Mouse (Mus musculus): ENCODE measurements around the gene BC049715. TPM values are rescaled to one million over a fixed set of nuclear protein-coding genes. Genes with fewer than 3 reads are reported as not detected.

BC049715 gene
- polyA plus RNA-seq, 1 experiment from 2014 or later: 1.8 TPM

GRCm38 (mm10) chr6:136848399-136848798, 21.0 kb downstream of the BC049715 start:
- WGBS: 76% methylated on average over 8 of the region's 8 CpGs
- H3K9ac ChIP-seq (ENCODE audit: low read depth, low read length): no peak overlapping the region
- H3K27ac ChIP-seq (ENCODE audit: low read depth, low read length): no peak overlapping the region
- no peak overlapping the region for H3K4me2 ChIP-seq (replicated peaks; ENCODE audit: low read depth)
- no peaks in the 10 kb centered on the region for H3K4me1 ChIP-seq (replicated peaks; ENCODE audit: control insufficient read depth, insufficient read depth, low read length)
- no peaks in the 10 kb centered on the region for H3K36me3 ChIP-seq (ENCODE audit: control insufficient read depth, insufficient read depth)
- H3K9me3 ChIP-seq (ENCODE audit: control insufficient read depth): no peaks in the 10 kb centered on the region
- no peak for ATAC-seq
- TF ChIP-seq CTCF (IDR thresholded peaks at IDR 0.05; ENCODE audit: low read depth): no peak
- H3K4me3 ChIP-seq (ENCODE audit: low read depth, low read length): no peak overlapping the region
- no peaks in the 10 kb centered on the region for H3K27me3 ChIP-seq (replicated peaks; ENCODE audit: control insufficient read depth, insufficient read depth, low read length)

GRCm38 (mm10) chr6:136848971-136849370, 21.5 kb downstream of the BC049715 start:
- Histone ChIP-seq H3K4me1 (replicated peaks; ENCODE audit: control insufficient read depth, insufficient read depth, low read length) (no peaks in the 10 kb centered on the region), H3K27ac (ENCODE audit: low read depth, low read length) (no peak overlapping the region), H3K27me3 (replicated peaks; ENCODE audit: control insufficient read depth, insufficient read depth, low read length) (no peaks in the 10 kb centered on the region), H3K9ac (ENCODE audit: low read depth, low read length) (no peak overlapping the region), H3K36me3 (ENCODE audit: control insufficient read depth, insufficient read depth) (no peaks in the 10 kb centered on the region), H3K4me3 (ENCODE audit: low read depth, low read length) (no peak overlapping the region), H3K4me2 (replicated peaks; ENCODE audit: low read depth) (no peak overlapping the region), H3K9me3 (ENCODE audit: control insufficient read depth) (no peaks in the 10 kb centered on the region)
- no peak; the same call in 1 of the 2 replicates for ATAC-seq
- WGBS: 90% methylated on average over 5 of the region's 5 CpGs
- no peak for TF ChIP-seq CTCF (IDR thresholded peaks at IDR 0.05; ENCODE audit: low read depth)

- TF ChIP-seq CTCF (IDR thresholded peaks at IDR 0.05; ENCODE audit: low read depth): no peak
- 71% methylated on average over 6 of the region's 6 CpGs for WGBS
- Histone ChIP-seq H3K4me1 (replicated peaks; ENCODE audit: control insufficient read depth, insufficient read depth, low read length) (no peaks in the 10 kb centered on the region), H3K27ac (ENCODE audit: low read depth, low read length) (no peak overlapping the region), H3K9ac (ENCODE audit: low read depth, low read length) (no peak overlapping the region), H3K27me3 (replicated peaks; ENCODE audit: control insufficient read depth, insufficient read depth, low read length) (no peaks in the 10 kb centered on the region), H3K36me3 (ENCODE audit: control insufficient read depth, insufficient read depth) (no peaks in the 10 kb centered on the region), H3K4me3 (ENCODE audit: low read depth, low read length) (no peak overlapping the region), H3K9me3 (ENCODE audit: control insufficient read depth) (no peaks in the 10 kb centered on the region), H3K4me2 (replicated peaks; ENCODE audit: low read depth) (no peak overlapping the region)
- no peak for ATAC-seq
Observed at GRCm38 (mm10) chr6:136850267-136850666, 22.8 kb downstream of the BC049715 start.

- WGBS: 70% methylated on average over 4 of the region's 4 CpGs
- ATAC-seq: no peak
- H3K27me3 ChIP-seq (replicated peaks; ENCODE audit: control insufficient read depth, insufficient read depth, low read length): no peaks in the 10 kb centered on the region
- TF ChIP-seq CTCF (IDR thresholded peaks at IDR 0.05; ENCODE audit: low read depth): no peak
- no peaks in the 10 kb centered on the region for H3K9me3 ChIP-seq (ENCODE audit: control insufficient read depth)
- H3K4me3 ChIP-seq (ENCODE audit: low read depth, low read length): no peak overlapping the region
- no peak overlapping the region for H3K27ac ChIP-seq (ENCODE audit: low read depth, low read length)
- no peaks in the 10 kb centered on the region for H3K36me3 ChIP-seq (ENCODE audit: control insufficient read depth, insufficient read depth)
- no peak overlapping the region for H3K9ac ChIP-seq (ENCODE audit: low read depth, low read length)
- 0 out of 2 replicates have a peak, but pooled peaks cover 2% of the 10 kb centered on the region for H3K4me1 ChIP-seq (replicated peaks; ENCODE audit: control insufficient read depth, insufficient read depth, low read length)
- no peak overlapping the region for H3K4me2 ChIP-seq (replicated peaks; ENCODE audit: low read depth)
Observed at GRCm38 (mm10) chr6:136852348-136852747, 24.9 kb downstream of the BC049715 start.

GRCm38 (mm10) chr6:136852762-136853161, 25.3 kb downstream of the BC049715 start:
- Histone ChIP-seq H3K36me3 (ENCODE audit: control insufficient read depth, insufficient read depth) (no peaks in the 10 kb centered on the region), H3K9ac (ENCODE audit: low read depth, low read length) (no peak overlapping the region), H3K9me3 (ENCODE audit: control insufficient read depth) (no peaks in the 10 kb centered on the region), H3K27ac (ENCODE audit: low read depth, low read length) (no peak overlapping the region), H3K4me3 (ENCODE audit: low read depth, low read length) (no peak overlapping the region), H3K4me2 (replicated peaks; ENCODE audit: low read depth) (no peak overlapping the region), H3K27me3 (replicated peaks; ENCODE audit: control insufficient read depth, insufficient read depth, low read length) (no peaks in the 10 kb centered on the region), H3K4me1 (replicated peaks; ENCODE audit: control insufficient read depth, insufficient read depth, low read length) (0 out of 2 replicates have a peak, but pooled peaks cover 2% of the 10 kb centered on the region)
- TF ChIP-seq CTCF (IDR thresholded peaks at IDR 0.05; ENCODE audit: low read depth): no peak
- no peak for ATAC-seq
- WGBS: 57% methylated on average over 3 of the region's 3 CpGs

- 89% methylated on average over 11 of the region's 11 CpGs for WGBS
- H3K27ac ChIP-seq (ENCODE audit: low read depth, low read length): no peak overlapping the region
- H3K4me2 ChIP-seq (replicated peaks; ENCODE audit: low read depth): no peak overlapping the region
- 0 out of 2 replicates have a peak, but pooled peaks cover 2% of the 10 kb centered on the region for H3K4me1 ChIP-seq (replicated peaks; ENCODE audit: control insufficient read depth, insufficient read depth, low read length)
- H3K9me3 ChIP-seq (ENCODE audit: control insufficient read depth): no peaks in the 10 kb centered on the region
- H3K9ac ChIP-seq (ENCODE audit: low read depth, low read length): no peak overlapping the region
- H3K27me3 ChIP-seq (replicated peaks; ENCODE audit: control insufficient read depth, insufficient read depth, low read length): no peaks in the 10 kb centered on the region
- no peak overlapping the region for H3K4me3 ChIP-seq (ENCODE audit: low read depth, low read length)
- TF ChIP-seq CTCF (IDR thresholded peaks at IDR 0.05; ENCODE audit: low read depth): no peak
- no peak for ATAC-seq
- no peaks in the 10 kb centered on the region for H3K36me3 ChIP-seq (ENCODE audit: control insufficient read depth, insufficient read depth)
Observed at GRCm38 (mm10) chr6:136854361-136854781, 26.9 kb downstream of the BC049715 start.

GRCm38 (mm10) chr6:136855183-136855582, 27.8 kb downstream of the BC049715 start:
- H3K36me3 ChIP-seq (ENCODE audit: control insufficient read depth, insufficient read depth): no peaks in the 10 kb centered on the region
- no peak for ATAC-seq
- no peaks in the 10 kb centered on the region for H3K27me3 ChIP-seq (replicated peaks; ENCODE audit: control insufficient read depth, insufficient read depth, low read length)
- H3K27ac ChIP-seq (ENCODE audit: low read depth, low read length): no peak overlapping the region
- no peaks in the 10 kb centered on the region for H3K9me3 ChIP-seq (ENCODE audit: control insufficient read depth)
- H3K4me1 ChIP-seq (replicated peaks; ENCODE audit: control insufficient read depth, insufficient read depth, low read length): 0 out of 2 replicates have a peak, but pooled peaks cover 2% of the 10 kb centered on the region
- WGBS: 68% methylated on average over 2 of the region's 2 CpGs
- H3K4me3 ChIP-seq (ENCODE audit: low read depth, low read length): no peak overlapping the region
- TF ChIP-seq CTCF (IDR thresholded peaks at IDR 0.05; ENCODE audit: low read depth): no peak
- no peak overlapping the region for H3K4me2 ChIP-seq (replicated peaks; ENCODE audit: low read depth)
- no peak overlapping the region for H3K9ac ChIP-seq (ENCODE audit: low read depth, low read length)
